Mouse (Mus musculus) liver, adult 2 months (tissue): ENCODE measurements around the gene Vps35l.

ENCODE experiments used
- CTCF ChIP-seq: fragments of 200-500 bp; IDR thresholded peaks from 2 replicates; pipeline ENCODE4 v1.5.1; 2011; ENCODE audit warnings: low read depth, low read length, control low read depth
- POLR2A ChIP-seq: fragments of 200-500 bp; IDR thresholded peaks from 2 replicates; pipeline ENCODE4 v1.6.1; 2011; ENCODE audit warnings: low read length, control low read depth; ENCODE audit not compliant: insufficient read depth; ENCODE audit errors: extremely low read depth

DNA sequence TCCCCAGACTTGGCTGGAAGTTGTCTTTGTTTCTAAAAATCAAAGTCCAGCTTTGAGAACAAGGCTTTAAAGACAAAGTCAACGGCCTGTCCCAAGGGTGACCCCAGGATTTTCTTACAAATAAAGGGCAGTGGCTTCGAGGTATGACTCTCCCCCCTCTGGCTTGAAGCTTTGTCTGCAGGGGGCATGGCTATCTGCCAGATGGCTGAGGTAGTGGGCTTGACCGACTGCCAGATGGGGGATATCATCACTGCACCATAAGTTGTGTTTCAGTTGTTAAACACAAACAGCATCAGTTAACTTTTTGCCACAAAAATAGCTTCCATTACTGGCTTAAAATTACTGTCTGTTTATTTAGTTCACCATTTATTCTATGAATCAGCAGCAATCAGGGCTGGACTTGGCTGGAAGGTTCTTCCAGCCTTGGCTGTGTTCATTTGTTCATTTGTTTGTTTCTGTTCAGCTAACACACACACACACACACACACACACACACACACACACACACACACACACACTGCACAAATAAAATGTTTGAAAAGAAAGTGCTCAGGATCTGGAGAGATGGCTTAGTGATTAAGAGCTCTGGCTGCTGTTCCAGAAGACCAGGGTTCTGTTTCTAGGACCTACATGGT is 149.1 kb downstream of the Vps35l start:
- no peak for TF ChIP-seq CTCF
- TF ChIP-seq POLR2A: no peak
